Mouse (Mus musculus) spleen, postnatal 4 days (tissue): ENCODE data around the gene Cops9.

ENCODE experiments used
- DNase-seq, 2 experiments: peaks; one replicate each; pipeline ENCODE4 v3.0.0; 2022; ENCODE audit warnings: low spot score in 2 of 2

The Cops9 gene

DNA sequence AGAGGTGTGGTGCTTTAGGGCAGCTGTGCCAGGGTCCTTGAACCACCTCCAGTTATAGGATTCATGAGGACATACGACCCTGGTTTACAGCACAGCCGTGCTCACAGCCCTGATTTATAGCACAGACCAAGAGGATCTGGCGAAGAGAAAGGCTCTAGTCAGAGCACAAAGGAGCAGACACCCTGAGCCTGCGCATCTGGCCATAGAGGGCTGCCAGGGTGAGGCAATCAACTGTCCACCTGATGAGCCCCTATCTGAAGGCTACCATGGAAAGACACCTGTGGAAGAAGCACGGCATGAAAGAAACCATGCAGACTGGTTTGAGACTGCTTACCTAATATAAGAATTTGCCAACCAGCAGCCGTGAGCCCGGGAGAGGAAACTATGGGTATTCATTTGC is 4.8 kb upstream of the Cops9 start:
- no peak for DNase-seq

DNA sequence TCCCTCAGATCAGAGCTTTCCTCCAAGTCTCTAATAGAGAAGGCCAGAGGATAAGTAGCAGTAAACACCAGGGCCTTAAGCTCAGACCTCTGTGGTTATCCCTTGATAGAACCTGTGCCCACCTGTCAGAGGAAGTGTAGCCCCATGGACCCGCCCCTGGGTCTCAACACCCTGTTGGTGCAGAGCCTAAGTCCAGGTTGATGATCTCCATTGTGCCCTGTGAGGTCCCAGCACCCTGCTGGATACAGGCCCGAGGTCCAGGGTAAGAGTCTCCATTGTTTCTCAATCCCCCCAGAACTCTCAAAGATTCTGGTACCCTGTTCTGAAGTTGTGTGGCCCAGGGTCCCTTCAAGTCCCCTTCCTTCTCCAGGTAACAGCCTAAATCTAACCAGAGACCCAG is 4.3 kb upstream of the Cops9 start:
- no peak for DNase-seq

DNA sequence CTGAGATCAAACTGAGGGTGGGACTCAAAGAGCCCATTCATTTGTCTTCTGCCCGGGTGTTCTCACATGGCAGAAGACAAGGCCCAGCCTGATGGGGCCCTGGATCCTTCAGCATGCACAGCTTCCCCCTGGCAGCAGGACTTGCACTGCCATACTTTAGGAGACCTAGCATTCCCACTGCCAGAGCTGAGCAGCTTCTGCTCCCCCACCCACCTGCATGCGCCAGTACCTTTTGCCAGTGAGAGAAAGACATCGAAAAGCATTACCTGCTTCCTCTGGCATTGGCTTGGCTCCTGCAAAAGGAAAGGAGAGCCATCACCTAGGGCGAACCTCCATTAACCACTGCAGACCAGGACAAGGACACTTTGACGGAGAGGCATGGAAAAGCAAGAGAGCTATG is 3.1 kb upstream of the Cops9 start:
- no peak for DNase-seq

DNA sequence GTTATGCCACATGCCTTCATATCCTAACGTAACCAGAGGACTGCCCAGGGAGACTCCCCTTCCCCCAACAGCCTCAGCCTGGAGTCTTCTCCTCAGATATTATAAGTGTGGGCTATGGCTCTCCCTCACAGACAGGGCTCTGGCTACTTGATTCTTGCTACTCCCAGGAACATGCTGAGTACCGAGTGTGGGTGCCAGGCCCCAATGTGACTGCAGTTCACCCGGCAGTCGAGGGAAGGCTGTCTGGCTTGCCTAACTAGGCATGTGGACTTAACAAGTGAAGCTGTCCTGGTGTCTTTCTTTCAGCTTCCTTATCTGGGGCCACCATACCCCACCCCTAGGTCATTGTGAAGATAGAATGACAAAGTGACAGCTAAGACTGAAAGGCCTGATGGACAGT is 1.9 kb upstream of the Cops9 start:
- DNase-seq: no peak

DNA sequence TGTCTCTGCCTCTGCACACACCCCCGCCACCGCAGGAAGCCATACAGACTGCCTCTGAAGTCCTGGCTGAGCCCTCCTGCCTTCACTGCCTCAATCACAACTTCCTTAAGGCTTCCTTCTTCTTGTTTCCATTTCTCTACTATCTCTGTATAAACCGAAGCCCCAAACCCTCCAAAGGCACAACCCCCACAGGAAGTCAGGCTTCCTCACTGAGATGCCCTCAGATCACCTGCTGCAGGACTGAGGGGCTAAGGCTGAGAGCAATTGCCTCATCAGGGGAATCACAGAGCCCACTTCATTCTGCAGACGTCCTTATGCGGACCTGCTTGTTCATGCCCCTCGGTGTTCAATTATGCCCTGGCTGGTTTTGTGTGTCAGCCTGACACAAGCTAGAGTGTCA is 1.4 kb downstream of the Cops9 start:
- DNase-seq: no peak

DNA sequence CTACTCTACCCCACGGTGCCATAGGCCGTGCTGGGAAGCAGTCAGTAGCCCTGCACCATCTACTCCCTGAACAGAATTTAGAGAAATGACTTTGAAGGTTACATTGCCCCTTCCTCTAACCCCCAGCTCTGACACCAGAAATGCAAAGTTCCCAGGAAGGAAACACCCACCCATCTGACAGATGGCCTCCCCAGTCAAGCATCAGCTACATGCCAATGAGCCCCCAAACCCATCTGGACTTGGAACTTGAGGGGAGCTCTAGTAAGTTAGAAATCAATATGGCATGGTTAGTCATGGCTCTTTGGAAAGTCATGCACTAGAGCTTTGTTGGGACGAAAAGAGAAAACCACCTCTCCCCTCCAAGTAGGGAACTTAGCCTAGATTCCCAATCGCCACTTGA is 3.0 kb downstream of the Cops9 start:
- no peak for DNase-seq

DNA sequence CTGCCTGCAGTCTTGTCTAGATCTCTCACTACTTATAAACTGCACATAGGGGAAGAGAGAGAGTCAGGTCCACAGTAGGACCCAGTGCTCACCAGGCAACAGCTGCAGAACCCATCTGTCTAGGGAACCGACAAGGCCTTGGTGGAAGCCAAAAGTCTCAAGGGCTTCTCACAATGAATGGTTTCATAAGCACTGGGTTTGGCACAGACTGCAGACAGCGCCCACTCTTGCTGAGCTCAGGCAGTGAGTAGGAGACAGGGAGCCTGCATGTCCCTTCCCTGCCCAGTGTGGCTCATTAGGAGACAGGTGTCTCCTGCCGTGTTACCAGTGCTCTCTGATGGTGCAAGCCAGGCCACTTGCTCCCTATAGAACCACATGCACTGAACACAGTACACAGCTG is 3.6 kb downstream of the Cops9 start:
- no peak for DNase-seq

DNA sequence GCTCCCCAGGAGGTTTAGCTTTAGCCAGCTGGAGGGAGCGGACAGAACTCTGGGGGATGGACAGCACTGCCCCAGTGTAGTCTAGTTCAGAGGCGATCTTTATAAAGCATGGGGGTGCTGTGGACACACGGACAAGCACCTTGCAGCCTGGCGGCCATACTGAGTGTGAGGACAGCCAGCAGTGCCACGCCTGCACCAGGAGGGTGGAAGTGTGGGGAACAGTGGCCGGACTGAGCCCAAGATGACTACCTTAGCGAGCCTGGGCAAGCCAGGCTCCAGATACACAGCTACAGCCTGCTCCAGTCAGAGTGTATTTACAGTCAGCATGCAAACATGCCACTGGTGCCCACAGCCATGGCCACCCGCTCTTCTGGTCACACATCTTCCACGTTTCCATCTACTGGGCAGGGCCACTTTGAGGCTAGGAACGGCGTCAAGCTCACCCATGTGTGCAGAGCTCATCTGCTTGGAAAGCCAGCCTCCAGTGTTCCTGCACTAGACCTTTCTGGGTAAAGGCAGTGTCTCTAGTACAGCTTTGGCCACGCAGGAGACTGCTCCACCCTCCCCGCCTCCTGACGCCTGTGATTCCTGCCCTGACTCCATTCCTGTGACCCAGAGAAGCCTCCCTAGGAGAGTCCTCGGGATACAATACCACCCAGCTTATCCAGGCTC is 4.1 kb downstream of the Cops9 start:
- no peak for DNase-seq

DNA sequence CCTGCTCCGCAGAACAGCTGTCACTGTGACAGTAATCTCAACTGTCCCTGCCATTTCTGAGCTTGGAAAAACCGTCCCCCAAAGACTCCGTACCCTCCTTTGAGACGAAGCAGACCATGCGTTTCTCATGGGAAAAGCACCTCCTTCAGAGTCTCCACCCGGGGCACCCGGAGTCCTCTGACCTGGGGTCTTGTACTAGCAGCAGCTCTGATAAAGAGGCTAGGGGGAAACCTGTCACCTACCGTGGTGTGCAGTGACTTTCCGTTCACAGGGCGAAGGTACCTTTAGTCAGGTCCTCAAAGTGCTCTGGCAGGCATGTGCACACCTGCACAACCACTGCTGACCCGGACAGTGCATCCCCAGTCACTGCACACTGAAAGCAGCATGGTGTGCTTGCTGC is 5.1 kb downstream of the Cops9 start:
- no peak for DNase-seq

DNA sequence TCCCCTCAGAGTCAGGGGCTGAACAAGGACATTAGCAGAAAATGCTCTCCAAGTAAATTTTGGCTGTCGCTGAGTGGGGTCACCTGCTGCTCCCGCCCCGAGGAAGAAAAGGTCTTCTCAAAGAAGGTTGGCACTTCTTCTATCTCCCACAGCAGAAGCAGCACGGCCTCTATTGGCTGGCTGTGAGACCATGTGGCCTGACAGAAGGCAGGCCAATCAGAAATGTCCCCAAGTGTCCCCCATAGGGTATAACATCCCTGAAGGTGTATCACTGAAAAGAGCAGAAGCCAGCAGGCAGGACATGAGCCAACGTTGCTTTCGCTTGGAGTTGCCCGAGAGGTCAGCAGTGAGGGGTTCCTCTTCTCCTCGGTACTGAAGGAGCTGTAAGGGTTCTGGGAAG is 5.8 kb downstream of the Cops9 start:
- no peak for DNase-seq

DNA sequence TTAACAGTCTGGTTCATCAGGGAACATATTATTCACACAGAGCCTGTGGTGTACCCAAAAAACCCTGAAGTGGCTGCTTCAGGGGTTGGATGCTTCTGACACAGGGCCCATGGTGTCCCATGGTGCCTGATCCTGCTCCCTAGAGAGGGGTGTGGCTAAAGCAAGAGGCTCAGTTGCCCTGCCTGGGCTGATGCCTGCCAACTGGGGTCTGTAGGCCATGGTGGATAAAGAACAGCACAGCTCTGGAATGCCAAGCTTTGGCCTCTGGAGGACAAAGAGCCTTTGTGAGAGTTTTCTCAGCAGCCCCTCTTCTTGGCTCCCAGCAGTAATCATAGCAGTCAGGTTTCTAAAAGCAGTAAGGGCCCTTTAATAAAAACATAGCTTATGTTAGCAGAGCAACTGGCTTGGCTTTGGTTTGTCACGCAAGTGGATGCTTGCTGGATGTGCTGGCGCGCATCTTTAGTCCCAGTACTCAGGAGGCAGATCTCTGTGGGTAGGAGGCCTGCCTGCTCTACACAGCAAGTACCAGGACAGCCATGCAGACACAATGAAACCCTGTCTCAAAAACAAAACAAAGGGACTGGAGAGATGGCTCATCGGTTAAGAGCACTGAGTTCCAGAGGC is 6.7 kb downstream of the Cops9 start:
- no peak for DNase-seq

DNA sequence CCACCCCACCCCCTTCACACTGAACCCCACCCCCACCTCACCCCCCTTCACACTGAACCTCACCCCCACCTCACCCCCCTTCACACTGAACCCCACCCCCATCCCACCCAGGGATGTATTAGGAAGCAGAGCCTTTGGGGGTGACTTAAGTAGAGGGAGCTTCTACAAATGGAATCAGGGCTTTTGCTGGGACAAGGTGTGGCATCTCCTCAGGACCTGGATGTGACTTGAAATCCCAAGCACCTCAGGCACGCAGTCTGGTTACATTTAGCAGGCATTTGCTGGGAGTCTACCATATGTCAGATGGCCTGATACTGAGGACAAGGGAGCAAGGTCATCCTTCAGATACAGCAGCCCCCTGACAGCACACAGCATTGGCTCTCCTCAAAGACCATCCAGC is 7.2 kb downstream of the Cops9 start:
- no peak for DNase-seq

DNA sequence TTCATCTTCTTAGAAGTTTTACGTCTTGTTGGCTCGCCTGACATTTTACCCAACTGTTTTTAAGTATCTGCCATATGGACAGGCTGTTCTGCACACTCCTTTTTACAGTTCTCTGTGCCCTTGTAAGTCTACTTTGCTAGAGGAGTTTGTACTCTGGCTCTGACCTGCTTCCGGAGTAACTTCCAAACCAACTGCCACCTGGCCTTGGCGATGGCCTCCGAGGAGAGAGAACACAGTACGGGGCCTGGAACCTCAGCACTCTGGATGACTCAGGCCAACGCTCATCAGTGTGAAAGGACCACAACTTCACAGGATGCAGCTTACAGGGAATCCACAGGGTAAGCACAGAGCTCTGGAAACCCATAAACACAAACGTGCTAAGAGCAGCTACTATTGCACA is 8.1 kb downstream of the Cops9 start:
- no peak for DNase-seq

DNA sequence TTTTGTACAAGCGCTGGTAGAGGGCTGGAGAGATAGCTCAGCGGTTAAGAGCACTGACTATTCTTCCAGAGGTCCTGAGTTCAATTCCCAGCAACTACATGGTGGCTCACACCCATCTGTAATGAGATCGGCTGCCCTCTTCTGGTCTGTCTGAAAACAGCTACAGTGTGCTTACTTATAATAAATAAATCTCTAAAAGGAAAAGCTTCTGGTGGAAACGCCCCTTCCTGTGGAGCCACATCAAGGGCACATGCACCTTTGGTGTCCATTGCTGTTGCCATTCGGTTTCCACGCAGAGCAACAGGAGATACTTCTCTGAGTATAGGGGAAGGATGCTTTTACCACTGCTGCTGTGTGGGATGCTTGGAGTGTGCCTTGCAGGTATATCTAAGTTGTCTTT is 8.8 kb downstream of the Cops9 start:
- no peak for DNase-seq

DNA sequence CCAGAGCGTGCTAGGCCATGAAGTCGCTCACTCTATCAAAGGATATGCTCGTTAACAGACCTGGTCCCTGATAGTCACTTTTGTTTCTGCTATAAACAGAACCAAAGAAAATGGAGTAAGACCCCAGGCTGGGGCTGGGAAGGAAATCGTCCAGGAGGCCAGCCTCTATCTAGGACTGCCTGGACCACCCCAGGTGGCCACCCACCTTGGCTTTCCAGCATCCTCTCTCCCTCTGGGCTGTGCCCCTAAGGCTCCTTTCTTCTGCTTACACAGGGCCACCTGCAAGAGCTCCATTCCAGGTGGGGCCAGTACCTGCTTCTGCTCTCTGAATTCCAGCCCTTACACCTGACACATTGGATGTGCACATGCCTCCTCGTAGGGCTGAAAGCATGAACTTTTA is 9.6 kb downstream of the Cops9 start:
- no peak for DNase-seq

DNA sequence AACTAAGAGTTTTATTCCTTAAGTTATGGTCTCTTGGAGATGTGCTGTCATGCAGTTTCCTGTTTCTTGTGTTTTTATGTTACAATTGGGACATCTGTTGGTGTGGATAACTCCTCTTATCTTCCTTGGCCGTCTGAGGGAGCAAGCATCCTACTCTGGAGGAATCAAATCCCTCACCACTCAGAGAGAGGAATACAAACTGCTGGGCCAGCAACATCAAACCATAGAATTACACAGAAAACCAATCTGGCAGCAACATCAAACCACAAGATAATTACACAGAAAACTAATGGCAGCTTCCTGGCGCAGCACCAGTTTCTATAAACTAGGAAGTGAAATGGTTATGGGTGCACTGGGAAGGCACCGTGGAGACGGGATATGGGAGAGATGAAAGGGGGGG is 13.6 kb downstream of the Cops9 start:
- no peak for DNase-seq

DNA sequence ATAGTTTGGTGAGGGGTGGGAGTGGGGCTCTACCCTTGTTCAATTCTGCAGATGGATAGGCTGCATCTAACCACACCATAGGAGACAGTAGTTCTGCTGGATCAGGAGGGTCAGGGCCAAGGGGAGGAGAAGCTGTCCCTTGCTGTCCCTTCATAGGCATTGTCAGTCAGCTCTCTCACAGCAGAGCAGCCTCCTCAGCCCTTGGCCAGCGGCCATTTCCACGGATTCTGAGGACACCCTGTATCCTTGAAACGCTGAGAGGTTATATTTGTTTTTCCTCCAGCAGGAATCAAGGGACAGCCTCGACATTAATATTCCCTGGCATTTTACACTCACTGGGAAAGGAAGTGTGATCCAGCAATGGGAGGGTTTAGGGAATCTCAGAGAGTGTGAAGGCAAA is 23.4 kb downstream of the Cops9 start:
- no peak for DNase-seq

DNA sequence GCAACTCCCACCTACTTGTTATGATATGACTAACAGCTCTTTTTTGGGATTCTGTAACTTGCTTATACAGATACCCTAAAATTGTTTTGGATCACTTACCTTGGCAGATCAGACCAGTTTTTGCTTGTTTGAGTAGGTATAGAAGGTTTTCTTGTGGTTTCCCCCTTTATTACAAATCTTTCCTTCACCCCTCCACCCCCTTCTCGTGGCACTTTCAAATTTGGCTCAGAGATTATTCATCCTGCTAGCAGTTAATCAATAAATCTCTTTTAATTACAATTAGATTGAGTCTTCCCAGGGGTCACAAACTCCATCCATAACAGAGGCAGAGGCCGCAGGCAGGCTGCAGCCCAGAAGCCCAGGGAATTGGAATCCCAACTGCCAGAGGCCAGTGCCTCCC is 24.3 kb downstream of the Cops9 start, which contains the start of gene Olfr12:
TSS of gene Olfr12 (plus strand) at position 301 of the 400 bp plus-strand sequence.
- DNase-seq: no peak

DNA sequence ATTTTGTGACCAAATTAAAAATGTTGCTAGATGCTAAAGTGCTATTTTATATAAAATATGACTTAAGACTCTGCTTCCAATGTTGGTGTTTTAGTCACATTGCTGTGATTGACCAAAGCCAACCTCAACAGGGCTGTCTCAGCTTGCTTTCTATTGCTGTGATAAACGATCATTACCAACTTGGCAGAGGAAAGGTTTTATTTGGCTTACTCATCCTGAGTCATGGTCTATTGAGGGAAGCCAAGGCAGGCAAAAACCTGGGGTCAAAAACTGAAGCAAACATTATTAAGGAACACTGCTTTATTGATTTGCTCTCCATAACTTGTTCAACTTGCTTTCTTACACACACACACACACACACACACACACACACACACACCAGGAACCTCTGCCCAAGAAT is 25.7 kb downstream of the Cops9 start:
- no peak for DNase-seq

DNA sequence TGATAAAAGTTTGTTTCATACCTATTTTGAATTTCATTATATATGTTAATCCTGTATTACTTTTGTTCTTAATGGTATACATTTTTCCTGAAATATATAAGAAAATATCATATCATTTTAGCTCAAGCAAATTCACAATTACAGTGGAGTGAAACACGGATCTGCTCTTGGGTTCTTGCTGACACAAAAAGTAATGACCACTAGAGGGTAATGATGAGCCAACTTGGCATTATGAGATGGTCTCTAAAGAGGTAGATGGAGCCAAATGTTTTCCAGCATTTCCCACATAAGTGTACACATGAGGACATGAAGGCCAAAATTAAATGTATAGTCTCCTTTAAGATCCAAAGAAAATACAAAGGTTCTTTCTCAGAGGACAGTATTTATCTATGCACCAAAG is 27.3 kb downstream of the Cops9 start:
- DNase-seq: no peak

DNA sequence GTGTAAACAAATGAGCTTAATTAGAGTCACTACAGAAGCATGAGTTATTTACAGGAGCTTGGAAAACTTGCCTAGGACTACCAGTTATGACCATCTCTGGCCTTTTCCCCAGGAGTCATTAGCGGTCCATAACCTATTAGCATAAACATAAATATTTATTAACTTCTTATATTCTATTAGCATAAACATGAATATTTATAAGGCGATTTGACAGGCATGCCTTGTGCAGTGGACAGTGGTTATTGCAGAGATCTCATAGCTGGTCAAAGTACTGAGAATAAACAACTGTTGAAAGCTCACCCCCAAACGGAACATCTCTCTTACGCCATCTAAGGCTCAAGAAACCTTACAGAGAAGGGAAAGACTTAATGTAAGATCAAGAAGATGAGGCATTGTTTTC is 28.6 kb downstream of the Cops9 start:
- DNase-seq: no peak

DNA sequence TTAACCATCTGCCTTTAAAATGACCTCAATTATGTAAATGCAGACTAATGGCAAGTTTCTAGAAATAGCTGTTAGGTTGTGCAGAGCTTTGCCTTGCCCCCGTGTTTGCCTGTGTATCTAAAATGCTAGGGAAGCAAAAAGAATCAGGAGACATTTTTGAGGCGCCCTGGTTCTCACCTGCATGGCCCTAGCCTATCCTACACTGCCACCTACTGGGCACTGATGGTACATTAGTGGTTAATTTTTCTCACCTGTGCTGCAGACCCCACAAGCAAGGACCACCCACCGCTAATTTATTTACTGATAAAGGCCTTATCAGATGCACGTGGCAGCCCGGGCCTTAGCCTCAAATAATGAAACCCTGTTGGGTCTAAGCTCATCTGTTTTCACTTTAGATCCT is 30.8 kb downstream of the Cops9 start:
- peak; percentile 28 to 75 for DNase-seq

DNA sequence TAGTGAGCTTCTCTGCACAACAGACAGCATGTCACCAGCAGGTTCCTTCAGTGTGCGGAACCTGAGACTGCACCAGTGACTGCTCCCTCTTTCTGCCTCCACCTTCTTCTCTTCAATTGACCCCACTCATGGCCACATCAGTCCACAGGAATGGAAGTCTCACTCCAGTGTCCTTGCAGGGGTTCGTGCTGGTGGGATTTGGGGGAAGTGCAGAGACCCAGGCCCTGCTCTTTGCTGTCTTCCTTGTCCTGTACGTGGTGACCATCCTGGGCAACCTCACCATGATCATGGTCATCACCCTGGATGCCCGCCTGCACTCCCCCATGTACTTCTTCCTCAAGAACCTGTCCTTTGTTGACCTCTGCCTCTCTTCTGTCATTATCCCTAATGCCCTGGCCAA is 34.1 kb downstream of the Cops9 start:
- DNase-seq: peak in 1 of 2 experiments; percentile 52

DNA sequence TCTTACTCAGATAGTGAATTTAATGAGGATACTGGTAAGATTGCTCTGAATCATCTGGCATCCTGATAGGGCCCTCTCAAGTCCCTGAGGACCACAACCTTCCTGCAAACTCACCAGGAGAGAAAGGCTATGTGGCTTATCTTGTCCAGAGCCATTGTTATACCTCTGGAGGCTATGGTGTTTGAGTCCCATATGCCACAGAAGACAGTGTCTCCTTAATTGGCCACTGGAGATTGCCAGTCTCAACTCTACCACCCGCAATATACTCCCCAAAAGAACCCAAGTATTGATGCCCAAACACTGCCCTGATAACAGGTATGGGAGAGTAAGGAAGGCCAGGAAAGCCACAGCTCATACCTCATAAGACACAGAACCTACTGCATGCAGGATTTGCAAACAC is 36.3 kb downstream of the Cops9 start, which contains the start of gene Olfr1410:
TSS of gene Olfr1410 (plus strand) at position 301 of the 400 bp plus-strand sequence.
- DNase-seq: no peak
